Mouse (Mus musculus): ENCODE measurements around the gene Tcf12. TPM values are rescaled to one million over a fixed set of nuclear protein-coding genes. Genes with fewer than 3 reads are reported as not detected.

Tcf12 gene
- total RNA-seq, 2 experiments from 2014 or later, result 69.6 to 70.4 TPM

- intact Hi-C loops (cut with DNase I), result no loop called here
- DNase-seq, result no peak
These were observed 253.7 kb downstream of the Tcf12 start for GRCm38 (mm10) chr9:71857926-71858325.

- no peak for DNase-seq
- intact Hi-C loops (cut with DNase I), result no loop called here
These were observed 257.8 kb downstream of the Tcf12 start for GRCm38 (mm10) chr9:71853904-71854303.

- intact Hi-C loops (cut with DNase I), result no loop called here
- no peak for DNase-seq
These were observed 261.4 kb downstream of the Tcf12 start for GRCm38 (mm10) chr9:71850283-71850682.

- intact Hi-C loops (cut with DNase I), result no loop called here
- no peak for DNase-seq
These were observed 263.3 kb downstream of the Tcf12 start for GRCm38 (mm10) chr9:71848392-71848791.

GRCm38 (mm10) chr9:71847921-71848320, 263.8 kb downstream of the Tcf12 start:
- DNase-seq, result no peak
- intact Hi-C loops (cut with DNase I), result no loop called here

GRCm38 (mm10) chr9:71841850-71842249, 269.8 kb downstream of the Tcf12 start:
- DNase-seq, result no peak
- intact Hi-C loops (cut with DNase I), result no loop called here

DNA sequence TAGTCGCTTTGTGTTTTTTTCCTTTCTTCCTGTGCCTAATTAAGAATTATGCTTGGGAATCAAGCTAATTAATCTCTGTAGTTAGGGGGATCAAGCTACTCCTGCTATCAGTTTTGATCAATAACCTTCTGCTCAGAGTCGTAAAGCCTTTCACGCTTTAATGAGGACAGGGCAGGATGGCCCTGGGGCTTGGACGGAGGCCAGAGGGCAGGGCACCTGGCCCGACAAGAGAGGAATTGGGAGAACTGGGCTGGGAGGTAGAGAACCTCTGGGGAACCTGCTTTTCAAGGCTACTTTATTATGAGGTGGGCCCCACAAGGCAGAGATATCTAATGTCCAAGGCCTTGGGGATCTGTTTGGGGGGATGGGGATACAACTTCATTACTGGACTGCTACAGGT, 274.3 kb downstream of the Tcf12 start:
- intact Hi-C loops (cut with DNase I), result no loop called here
- DNase-seq, result no peak

DNA sequence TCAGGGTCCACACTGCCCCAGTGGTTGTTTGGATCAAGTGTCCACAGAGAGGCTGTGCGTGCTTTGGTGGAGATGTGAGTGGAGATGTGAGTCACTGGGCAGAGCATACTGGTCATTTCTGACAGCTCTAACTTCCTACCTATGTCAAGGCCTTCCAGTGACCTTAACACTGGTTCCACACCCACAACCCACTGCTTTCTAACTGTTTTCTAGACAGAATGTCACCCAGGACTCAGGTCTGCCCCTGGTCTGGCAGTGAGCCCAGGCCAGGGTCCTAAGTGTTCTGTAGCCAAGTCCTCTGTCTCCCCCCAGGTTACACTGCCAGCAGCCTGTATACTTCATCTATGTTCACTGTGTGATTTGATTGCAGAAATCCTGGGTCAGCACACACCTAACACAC, 275.3 kb downstream of the Tcf12 start:
- intact Hi-C loops (cut with DNase I), result no loop called here
- no peak for DNase-seq

- intact Hi-C loops (cut with DNase I), result no loop called here
- DNase-seq, result no peak
These were observed 276.4 kb downstream of the Tcf12 start for GRCm38 (mm10) chr9:71835203-71835815.

DNA sequence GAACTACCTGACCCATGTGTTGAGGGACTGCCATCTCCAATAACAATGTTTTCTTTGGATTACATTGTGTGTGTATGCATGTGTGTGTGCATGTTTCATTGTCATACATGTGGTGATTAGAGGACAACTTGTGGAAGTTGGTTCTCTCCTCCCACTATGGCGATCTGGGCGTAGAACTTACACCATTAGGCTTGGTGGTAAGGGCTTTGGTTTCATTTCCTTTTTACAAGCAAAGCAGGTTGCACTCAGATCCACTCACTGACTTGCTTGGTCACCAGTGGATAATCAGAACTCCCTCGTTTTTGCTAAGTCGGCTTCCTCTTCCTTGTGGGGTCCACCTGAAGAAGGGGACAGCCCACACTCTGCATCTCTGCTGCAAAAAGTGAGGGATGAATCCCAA, 277.0 kb downstream of the Tcf12 start:
- no peak for DNase-seq
- intact Hi-C loops (cut with DNase I), result loop anchor here (5.0 kb wide), 3 partner anchors 128 to 298 kb away; partner anchors contain the start of gene Tcf12

DNA sequence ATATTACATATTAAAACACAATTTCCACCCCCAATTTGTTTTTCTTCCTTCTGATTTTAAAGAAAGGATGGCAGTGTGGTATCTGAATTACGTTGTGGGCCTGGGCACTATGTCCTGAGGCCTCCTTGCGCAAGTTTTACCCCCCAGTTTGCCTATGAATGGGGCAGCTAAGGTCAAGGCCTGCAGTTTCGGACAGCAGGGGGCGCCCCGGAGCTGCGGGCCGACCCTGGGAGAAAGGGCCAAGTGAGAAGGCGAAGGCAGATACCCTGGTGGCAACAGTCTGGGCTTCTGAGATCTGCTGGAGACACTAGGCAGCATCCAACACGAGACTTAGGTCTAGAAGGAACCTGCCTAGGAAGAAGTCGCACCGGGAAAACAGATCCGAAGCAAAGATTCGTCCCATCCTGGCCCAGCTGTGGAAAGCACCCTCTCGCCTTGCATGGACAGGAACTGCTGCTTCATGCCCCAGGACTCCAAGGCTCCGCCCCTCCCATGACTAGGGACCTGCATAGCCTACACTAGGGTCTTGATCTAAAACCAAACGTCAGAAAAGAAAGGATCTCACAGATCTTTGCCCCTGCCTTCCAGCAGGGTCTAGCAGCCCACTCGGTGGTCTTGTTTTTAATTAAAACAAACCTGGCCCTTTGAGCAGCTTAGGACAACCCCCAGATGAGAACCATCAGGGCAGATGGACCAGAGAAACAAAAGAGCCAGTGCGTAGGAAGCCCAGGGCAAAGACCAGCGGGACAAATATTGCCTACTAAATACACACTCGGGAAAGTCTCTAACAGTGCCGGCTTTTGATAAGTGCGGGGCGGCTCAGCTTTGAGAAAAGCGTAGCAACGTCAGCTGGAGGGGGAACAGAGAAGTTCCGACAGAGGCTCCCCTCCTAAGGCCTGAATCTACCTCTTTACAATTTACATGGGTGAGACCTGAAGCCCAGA, 279.6 kb downstream of the Tcf12 start:
- peak; percentile 77 to 89 for DNase-seq
- intact Hi-C loops (cut with DNase I), result loop anchor here (1.0 to 5.0 kb wide), 5 partner anchors 130 to 576 kb away; partner anchors contain the start of gene Tcf12

DNA sequence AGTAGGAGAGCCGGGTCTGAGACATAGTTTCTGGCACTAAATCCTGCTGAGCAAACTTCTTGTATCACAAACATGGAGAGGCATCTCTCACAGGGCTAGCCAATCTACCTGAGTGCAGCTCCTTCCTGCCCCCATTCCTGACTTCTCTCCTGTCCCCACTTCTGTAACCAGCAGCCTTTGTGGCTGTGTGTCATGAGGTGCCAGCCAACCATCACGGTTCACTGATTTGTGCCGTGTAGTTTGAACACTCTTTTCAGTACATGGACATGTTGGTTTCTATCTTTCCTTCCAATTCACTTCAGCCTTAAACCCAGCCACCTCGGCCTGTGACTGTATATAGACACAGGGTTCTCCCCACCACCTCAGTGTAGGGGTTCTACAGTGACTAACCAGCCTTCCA, 280.7 kb downstream of the Tcf12 start:
- no peak for DNase-seq
- intact Hi-C loops (cut with DNase I), result loop anchor here (5.0 kb wide), 3 partner anchors 131 to 301 kb away; partner anchors contain the start of gene Tcf12

- no peak for DNase-seq
- intact Hi-C loops (cut with DNase I), result loop anchor here (5.0 kb wide), 3 partner anchors 132 to 302 kb away; partner anchors contain the start of gene Tcf12
These were observed 281.3 kb downstream of the Tcf12 start for GRCm38 (mm10) chr9:71830365-71830764.

- intact Hi-C loops (cut with DNase I), result loop anchor here (5.0 kb wide), 3 partner anchors 133 to 303 kb away; partner anchors contain the start of gene Tcf12
- no peak for DNase-seq
These were observed 281.9 kb downstream of the Tcf12 start for GRCm38 (mm10) chr9:71829753-71830152.

DNA sequence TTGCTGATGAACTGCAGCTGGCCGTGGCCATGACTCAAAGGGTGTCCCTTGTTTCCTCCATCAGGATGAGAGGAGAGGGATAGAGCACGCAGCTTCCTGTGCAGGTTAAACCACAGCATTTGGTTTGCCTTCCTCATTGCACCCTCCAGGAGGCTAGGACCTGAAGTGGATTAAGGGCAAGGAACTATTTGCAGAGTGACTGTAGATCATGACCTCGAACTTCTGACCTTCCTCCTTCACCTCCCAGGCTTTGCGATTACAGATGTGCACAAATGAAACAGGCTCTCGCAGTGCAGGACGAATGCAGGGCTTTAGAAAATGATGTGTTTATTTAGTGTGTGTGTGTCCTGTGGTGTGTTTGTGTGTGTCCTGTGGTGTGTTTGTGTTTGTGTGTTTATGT, 282.5 kb downstream of the Tcf12 start:
- DNase-seq, result no peak
- intact Hi-C loops (cut with DNase I), result no loop called here

DNA sequence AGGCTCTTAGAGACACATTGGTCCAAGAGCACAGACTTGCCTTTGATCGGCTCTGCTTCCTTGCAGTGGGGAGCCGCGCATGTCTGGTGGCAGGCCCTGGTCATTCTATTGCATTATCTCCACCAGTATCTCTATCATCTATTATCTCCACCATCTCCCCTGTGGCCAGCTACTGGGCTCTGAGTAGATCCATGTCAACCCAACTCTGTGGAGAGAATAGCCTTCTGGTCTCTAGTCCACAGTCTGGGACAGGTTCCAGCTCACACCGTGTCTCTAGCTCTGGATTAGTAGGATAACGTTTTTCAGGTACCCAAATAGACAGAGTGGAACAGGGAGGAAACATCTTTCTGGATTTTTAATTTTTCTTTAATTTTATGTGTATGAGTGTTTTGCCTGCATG, 284.3 kb downstream of the Tcf12 start:
- intact Hi-C loops (cut with DNase I), result no loop called here
- no peak for DNase-seq

DNA sequence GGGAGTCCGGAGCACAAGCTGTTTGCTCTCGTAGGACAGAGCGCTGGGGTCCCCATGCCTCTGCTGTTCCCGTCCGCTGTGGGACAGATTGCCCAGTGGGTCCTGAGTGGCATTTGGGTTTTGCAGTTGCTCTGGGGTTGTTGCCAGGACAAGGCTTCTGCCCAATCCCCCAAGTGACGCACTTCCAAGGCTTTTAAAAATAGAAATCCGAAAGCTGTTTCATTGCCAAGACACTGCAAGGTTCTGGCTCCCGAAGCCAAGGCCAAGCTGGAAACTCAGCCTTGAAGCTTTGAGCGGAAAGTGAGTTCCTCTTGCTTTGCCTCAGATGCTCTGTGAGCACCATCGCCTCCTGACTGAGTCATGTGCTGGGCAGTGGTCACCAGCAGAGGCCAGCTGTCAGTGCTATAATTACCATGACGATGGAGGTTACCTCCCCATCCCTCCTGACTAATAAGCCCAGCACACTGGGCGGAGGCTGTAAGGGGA, 285.6 kb downstream of the Tcf12 start:
- intact Hi-C loops (cut with DNase I), result no loop called here
- DNase-seq, result peak; percentile 80 to 83

- intact Hi-C loops (cut with DNase I), result no loop called here
- no peak for DNase-seq
These were observed 289.7 kb downstream of the Tcf12 start for GRCm38 (mm10) chr9:71822003-71822402.

GRCm38 (mm10) chr9:71818453-71818852, 293.2 kb downstream of the Tcf12 start:
- intact Hi-C loops (cut with DNase I), result no loop called here
- no peak for DNase-seq

- intact Hi-C loops (cut with DNase I), result no loop called here
- no peak for DNase-seq
These were observed 295.6 kb downstream of the Tcf12 start for GRCm38 (mm10) chr9:71816121-71816520.

DNA sequence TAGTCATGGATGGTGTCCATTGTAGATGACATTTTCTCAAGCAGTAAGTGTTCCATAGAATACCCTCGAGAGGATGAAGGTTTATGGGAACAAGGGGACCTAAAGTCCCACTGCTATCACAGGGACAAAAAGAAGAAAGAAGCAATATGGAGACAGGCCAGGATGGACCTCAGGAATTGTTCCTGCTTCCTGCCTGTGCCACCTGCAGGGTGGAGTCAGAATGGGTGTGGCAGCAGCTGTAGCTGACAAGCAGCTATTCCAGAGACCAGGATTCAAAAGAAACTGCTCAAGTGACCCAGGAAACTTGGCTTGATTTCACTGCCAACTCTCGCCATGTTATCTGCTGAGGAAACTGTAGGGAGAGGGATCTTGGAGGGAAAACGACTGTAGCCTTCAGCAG, 298.1 kb downstream of the Tcf12 start:
- no peak for DNase-seq
- intact Hi-C loops (cut with DNase I), result no loop called here

GRCm38 (mm10) chr9:71812914-71813313, 298.8 kb downstream of the Tcf12 start:
- intact Hi-C loops (cut with DNase I), result no loop called here
- no peak for DNase-seq

Data from heart, postnatal 10 days (tissue).